Mouse (Mus musculus) embryonic facial prominence, embryonic 14.5 days (tissue): Measurements from ENCODE around the gene Stard13. TPM values are rescaled to one million over a fixed set of nuclear protein-coding genes. Genes with fewer than 3 reads are reported as not detected.
A peak's percentile ranks its signal among the peaks of the same experiment; 100 is the strongest.

Experiments
- ATAC-seq: fragments of 200-750 bp; cut with Nextera tagmentation; 2 replicates; pipeline ENCODE4 v1.8.0; 2017; ENCODE audit warnings: low read depth, moderate number of reproducible peaks, moderate TSS enrichment
- DNase-seq: peaks from one replicate; pipeline ENCODE4 v3.0.0-alpha.2; 2015; ENCODE audit warnings: low spot score
- H3K27ac ChIP-seq: fragments of 300-500 bp; sonication (generic); replicated peaks from 2 replicates; pipeline ENCODE4 v1.5.1; 2014; ENCODE audit warnings: low read depth, mild to moderate bottlenecking, low read length, moderate library complexity
- H3K27me3 ChIP-seq: fragments of 300-500 bp; sonication (generic); replicated peaks from 2 replicates; pipeline ENCODE4 v1.6.1; 2014; ENCODE audit warnings: low read length; ENCODE audit not compliant: control insufficient read depth, insufficient read depth
- H3K36me3 ChIP-seq: fragments of 300-500 bp; sonication (generic); 2 replicates; pipeline ENCODE4 v1.6.1; 2014; ENCODE audit warnings: low read length, mixed read lengths; ENCODE audit not compliant: control insufficient read depth, insufficient read depth
- H3K4me1 ChIP-seq: fragments of 300-500 bp; sonication (generic); 2 replicates; pipeline ENCODE4 v1.6.1; 2014; ENCODE audit warnings: antibody characterized with exemption, low read length; ENCODE audit not compliant: control insufficient read depth, insufficient read depth
- H3K4me2 ChIP-seq: fragments of 300-500 bp; sonication (generic); 2 replicates; pipeline ENCODE4 v1.6.1; 2014; ENCODE audit warnings: low read depth, mild to moderate bottlenecking, low read length, moderate library complexity, mixed read lengths
- H3K4me3 ChIP-seq: fragments of 300-500 bp; sonication (generic); 2 replicates; pipeline ENCODE4 v1.5.1; 2014; ENCODE audit warnings: low read depth, mild to moderate bottlenecking, low read length
- H3K9ac ChIP-seq: fragments of 300-500 bp; sonication (generic); 2 replicates; pipeline ENCODE4 v1.6.1; 2014; ENCODE audit warnings: low read depth, mild to moderate bottlenecking, low read length, moderate library complexity, mixed read lengths
- H3K9me3 ChIP-seq: fragments of 300-500 bp; sonication (generic); 2 replicates; pipeline ENCODE4 v1.6.1; 2016; ENCODE audit warnings: low read length; ENCODE audit not compliant: control insufficient read depth
- WGBS: fragments of 180-500 bp; shearing (Covaris S2); extraction: QIAGEN DNeasy Blood & Tissue Kit; methylation state at CpG from one replicate; pipeline ENCODE4 v1.1.7; 2014; 5-methylcytosine and 5-hydroxymethylcytosine counted together
- polyA plus RNA-seq: library from polyadenylated mRNA; unstranded; fragments of >200 nt; fragmentation: Nextera tagmentation; extraction: Ambion mirVana; gene quantifications from 2 replicates; pipeline ENCODE4 v1.2.1, GENCODE M21; 2014

The Stard13 gene
- polyA plus RNA-seq, 1 experiment from 2014 or later: 13.3 TPM

DNA sequence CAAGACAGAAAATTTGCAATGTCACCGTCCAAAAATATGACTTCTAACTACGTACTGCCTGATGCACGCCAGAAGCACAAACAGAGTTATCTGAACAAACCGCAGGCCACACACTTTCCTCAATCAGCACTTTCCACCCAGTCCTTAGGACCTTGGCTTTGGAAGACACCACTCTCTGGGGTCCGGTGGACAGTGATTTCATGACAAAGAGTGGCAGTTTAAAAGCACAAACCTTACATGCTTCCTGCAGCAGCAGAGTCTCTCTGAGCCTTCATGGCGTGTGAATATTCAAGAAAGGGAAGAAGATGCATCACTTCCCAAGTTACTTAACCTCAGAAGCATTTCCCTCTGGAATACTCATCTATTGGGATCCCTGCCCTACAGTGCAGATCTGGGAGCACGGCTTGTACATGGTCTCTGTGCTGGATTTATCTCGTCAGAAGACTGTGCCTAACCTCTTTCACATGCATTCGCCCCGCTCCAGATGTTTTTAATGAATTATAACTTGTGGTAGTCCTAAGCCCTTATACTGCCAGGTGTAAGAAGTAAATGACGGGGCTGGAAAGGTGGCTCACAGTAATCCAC lies 49.9 kb downstream of the Stard13 start:
- Histone ChIP-seq H3K9ac (no peak overlapping the region), H3K27me3 (no peaks in the 10 kb centered on the region), H3K36me3 (no peaks in the 10 kb centered on the region), H3K27ac (no peak overlapping the region), H3K4me3 (no peak overlapping the region), H3K9me3 (no peaks in the 10 kb centered on the region), H3K4me2 (no peak overlapping the region), H3K4me1 (peaks cover 5% of the 10 kb centered on the region; the same call in 1 of the 2 replicates)
- ATAC-seq (no peak), DNase-seq (no peak)
- WGBS: 73% methylated on average over 11 of the region's 11 CpGs

DNA sequence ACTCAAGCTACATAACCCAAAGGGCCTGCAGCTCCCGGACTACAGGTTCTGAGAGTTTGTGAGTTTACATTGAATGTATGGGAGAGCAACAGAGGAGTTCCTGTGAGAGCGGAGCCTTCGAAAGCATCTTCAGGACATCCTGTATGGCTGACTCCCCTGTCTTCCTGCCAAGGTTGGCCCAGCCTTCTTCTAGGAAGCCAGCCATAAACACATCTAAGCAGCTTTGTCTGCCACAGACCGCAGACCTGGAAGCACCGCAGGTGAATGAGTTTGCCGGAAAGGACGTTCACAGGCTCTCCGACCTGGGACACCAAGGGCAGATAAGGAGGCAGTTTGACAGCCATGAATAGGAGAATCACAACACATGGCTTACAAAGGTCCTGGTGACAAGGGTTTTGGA lies 52.3 kb downstream of the Stard13 start:
- H3K36me3 ChIP-seq: no peaks in the 10 kb centered on the region
- H3K27me3 ChIP-seq: no peaks in the 10 kb centered on the region
- ATAC-seq (no peak), DNase-seq (no peak)
- H3K27ac ChIP-seq: no peak overlapping the region
- 93% methylated on average over 8 of the region's 8 CpGs for WGBS
- H3K4me2 ChIP-seq: no peak overlapping the region
- H3K4me3 ChIP-seq: no peak overlapping the region
- peaks cover 5% of the 10 kb centered on the region; the same call in 1 of the 2 replicates for H3K4me1 ChIP-seq
- no peak overlapping the region for H3K9ac ChIP-seq
- no peaks in the 10 kb centered on the region for H3K9me3 ChIP-seq

DNA sequence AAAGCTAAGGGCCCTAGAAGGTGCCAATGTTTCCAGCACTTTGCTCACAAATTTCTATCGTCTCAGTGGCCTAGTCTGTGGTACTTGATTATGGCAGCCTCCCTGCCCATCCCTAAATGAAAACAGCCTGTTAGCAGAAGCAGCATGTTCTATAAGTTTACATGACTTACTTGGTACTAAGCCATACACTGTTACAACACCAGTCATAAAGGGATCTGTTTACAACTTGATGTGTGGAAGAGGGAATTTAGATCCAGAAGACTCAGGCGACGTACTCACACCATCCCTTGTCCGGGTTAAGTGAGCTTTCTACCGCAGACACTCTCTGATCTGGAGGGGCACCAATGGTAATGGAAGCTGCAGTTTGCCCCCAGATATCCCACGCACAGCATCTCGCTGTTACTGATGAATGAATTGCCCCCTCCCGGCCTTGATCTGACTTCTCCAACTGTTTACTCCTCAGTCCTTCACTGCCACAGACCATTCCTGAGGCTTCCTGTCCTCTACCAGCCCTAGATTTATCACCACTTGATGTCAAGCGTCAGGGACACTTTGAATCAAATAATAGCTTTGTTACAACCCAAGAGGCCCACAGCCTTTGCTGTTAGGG lies 53.4 kb downstream of the Stard13 start:
- 83% methylated on average over 9 of the region's 9 CpGs for WGBS
- ATAC-seq (no peak), DNase-seq (no peak)
- Histone ChIP-seq H3K9ac (no peak overlapping the region), H3K4me3 (no peak overlapping the region), H3K36me3 (no peaks in the 10 kb centered on the region), H3K4me1 (peaks cover 5% of the 10 kb centered on the region; the same call in 1 of the 2 replicates), H3K27ac (no peak overlapping the region), H3K4me2 (no peak overlapping the region), H3K27me3 (no peaks in the 10 kb centered on the region), H3K9me3 (no peaks in the 10 kb centered on the region)

DNA sequence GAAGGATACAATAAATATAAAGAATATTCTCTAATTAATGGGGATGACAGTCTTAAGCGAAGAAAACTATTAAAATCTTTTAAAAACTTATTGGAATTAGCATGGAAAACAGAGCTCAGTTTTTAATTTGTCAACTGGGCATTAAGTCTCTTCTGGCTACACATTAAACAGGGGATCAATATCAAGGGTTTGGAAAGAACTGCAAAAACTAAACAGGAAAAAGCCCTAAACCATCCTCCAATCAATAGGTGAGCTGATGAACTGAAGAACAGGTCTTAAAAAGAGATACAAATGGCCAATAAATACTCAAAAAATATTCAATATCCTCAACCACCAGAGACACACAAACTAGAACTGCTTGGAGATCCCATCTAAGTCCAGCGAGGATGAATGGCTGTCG lies 56.5 kb downstream of the Stard13 start:
- no peak overlapping the region for H3K27ac ChIP-seq
- H3K36me3 ChIP-seq: no peaks in the 10 kb centered on the region
- 0 out of 2 replicates have a peak, but pooled peaks cover 4% of the 10 kb centered on the region for H3K4me1 ChIP-seq
- no peak overlapping the region for H3K4me2 ChIP-seq
- no peaks in the 10 kb centered on the region for H3K9me3 ChIP-seq
- no peaks in the 10 kb centered on the region for H3K27me3 ChIP-seq
- no peak overlapping the region for H3K9ac ChIP-seq
- ATAC-seq (no peak), DNase-seq (no peak)
- H3K4me3 ChIP-seq: no peak overlapping the region
- WGBS: 90% methylated on average over 3 of the region's 3 CpGs

DNA sequence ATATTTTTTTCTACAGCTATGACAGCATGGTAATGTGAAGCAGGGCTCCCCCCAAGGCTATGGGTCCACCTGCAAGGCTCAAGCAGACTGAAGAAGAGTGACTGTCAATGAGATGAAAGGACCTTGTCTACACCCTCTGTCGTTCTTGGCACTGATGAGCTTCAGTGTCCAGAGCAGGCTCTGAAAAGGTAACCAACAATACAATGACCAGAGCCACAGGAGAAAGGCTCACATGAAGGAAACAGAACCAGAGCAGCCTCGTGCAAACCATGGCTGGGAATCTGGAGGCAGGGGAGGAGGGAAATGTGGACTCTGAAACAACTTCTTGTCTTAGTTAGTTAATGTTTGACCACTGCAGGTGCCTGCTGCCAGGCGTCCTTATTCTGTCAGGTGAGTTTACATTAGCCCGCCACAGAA lies 57.7 kb downstream of the Stard13 start:
- no peaks in the 10 kb centered on the region for H3K36me3 ChIP-seq
- DNase-seq (no peak), ATAC-seq (no peak)
- no peak overlapping the region for H3K27ac ChIP-seq
- H3K9ac ChIP-seq: no peak overlapping the region
- H3K4me3 ChIP-seq: no peak overlapping the region
- 68% methylated on average over 4 of the region's 4 CpGs for WGBS
- H3K4me1 ChIP-seq: 0 out of 2 replicates have a peak, but pooled peaks cover 4% of the 10 kb centered on the region
- H3K27me3 ChIP-seq: no peaks in the 10 kb centered on the region
- H3K9me3 ChIP-seq: no peaks in the 10 kb centered on the region
- no peak overlapping the region for H3K4me2 ChIP-seq

DNA sequence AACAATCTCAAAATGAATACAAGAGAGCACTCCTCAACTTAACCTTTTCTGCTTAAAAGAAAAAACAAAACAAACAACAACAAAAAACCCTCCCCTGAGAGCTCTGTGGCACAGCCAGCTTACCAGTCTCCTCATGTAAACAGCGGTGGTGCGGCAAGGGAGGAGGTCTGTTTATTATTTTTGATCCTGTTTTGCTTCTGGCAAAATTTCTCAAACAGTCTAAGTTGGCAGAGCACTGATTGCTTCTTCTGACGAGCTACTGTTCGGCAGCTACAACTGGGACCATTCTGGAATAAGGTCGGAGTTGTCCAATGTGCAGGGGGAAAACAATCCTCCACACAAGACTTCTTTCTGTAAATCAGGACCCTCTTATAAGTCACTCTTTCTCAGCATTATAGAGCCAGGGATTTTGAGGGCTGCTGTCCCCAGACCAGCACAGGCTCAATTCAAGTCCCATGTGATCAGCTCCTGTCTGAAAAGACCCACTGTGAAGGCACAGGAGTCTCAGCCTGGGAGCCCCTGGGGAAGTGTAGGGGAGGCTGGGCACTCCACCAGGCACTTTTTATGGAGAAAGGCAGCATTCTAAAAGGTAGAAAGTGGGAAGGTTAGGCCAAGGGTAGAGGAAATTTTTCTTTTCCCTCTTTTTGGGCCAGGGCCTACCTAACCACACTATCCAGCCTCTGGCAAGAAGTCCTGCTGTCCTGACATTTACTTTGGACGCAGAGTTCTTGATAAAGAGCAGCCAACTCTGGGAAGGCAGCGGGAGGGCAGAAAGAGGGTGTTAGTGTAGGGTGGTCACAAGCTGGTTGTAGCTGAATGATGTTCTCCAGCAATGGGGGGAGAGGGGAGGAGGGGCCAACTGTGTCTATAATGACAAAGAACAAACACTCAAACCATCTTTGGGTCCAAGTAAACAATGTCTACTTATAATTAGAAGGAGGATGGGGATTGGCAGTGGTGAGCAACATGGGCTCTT lies 58.9 kb downstream of the Stard13 start:
- H3K27ac ChIP-seq: 0 out of 2 replicates have a peak overlapping the region, but pooled peaks have one; percentile 11
- no peak overlapping the region for H3K4me3 ChIP-seq
- no peak for DNase-seq
- H3K9me3 ChIP-seq: no peaks in the 10 kb centered on the region
- ATAC-seq: 0 out of 2 replicates have a peak, but pooled peaks have one; percentile 53
- 43% methylated on average over 7 of the region's 7 CpGs for WGBS
- 0 out of 2 replicates have a peak, but pooled peaks cover 4% of the 10 kb centered on the region for H3K4me1 ChIP-seq
- no peak overlapping the region for H3K4me2 ChIP-seq
- no peaks in the 10 kb centered on the region for H3K36me3 ChIP-seq
- no peak overlapping the region for H3K9ac ChIP-seq
- H3K27me3 ChIP-seq: no peaks in the 10 kb centered on the region

DNA sequence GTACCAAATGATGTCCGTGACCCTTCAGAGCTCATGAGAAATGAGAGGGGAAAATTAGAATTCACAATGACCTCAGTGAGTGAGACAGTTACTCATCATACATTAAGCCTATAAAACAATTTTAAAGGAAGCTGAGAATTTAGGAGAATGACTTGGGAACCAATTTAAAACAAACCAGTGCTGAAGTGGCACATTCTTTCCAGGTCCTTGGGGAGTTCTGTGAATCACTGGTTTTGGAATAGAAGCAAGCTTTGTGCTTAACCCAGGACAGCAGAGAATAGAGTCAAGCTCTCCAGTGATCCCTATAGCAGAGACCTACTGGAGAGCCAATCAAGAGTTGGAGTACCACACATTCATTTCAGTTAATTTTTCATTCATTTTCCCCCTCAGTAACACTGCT lies 59.9 kb downstream of the Stard13 start:
- Histone ChIP-seq H3K9me3 (no peaks in the 10 kb centered on the region), H3K9ac (no peak overlapping the region), H3K4me2 (no peak overlapping the region), H3K36me3 (no peaks in the 10 kb centered on the region), H3K4me3 (no peak overlapping the region), H3K4me1 (0 out of 2 replicates have a peak, but pooled peaks cover 7% of the 10 kb centered on the region), H3K27me3 (no peaks in the 10 kb centered on the region), H3K27ac (no peak overlapping the region)
- WGBS: 76% methylated on average over 1 of the region's 1 CpGs
- DNase-seq: no peak
- ATAC-seq: no peak

DNA sequence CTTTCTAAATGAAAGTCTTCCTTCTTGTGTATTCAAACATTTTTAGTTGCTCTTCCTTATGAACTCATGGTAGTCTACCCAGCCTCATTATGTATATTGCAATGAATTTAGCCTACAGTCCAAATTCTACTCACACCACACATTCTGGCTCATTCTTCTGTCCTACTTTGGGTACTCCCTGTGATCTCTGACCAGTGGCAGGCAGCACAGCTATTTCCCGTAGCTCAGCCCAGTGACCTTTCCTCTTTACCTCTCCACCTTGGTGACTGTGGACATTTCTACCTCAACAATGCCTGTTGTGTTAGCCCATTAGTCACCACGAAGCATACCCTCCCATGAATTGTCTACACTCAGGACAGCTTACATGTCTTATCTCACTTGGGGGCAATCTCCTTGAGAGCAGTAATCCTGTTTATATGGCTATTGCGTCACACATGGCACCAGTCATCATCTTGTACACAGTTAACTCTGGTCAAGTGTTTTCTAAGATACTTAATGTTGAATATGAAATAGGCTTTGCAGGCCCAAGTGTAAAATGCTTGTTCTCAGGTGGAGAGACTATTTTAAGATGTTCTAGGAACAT lies 63.4 kb downstream of the Stard13 start:
- no peaks in the 10 kb centered on the region for H3K9me3 ChIP-seq

More for the DNA sequence above, 63.4 kb downstream of the Stard13 start:
- no peak overlapping the region for H3K9ac ChIP-seq
- H3K27me3 ChIP-seq: no peaks in the 10 kb centered on the region
- ATAC-seq: no peak
- 0 out of 2 replicates have a peak, but pooled peaks cover 7% of the 10 kb centered on the region for H3K4me1 ChIP-seq
- no peak for DNase-seq
- H3K27ac ChIP-seq: no peak overlapping the region
- no peaks in the 10 kb centered on the region for H3K36me3 ChIP-seq
- H3K4me3 ChIP-seq: no peak overlapping the region
- 80% methylated on average over 3 of the region's 3 CpGs for WGBS
- no peak overlapping the region for H3K4me2 ChIP-seq
